Comparison of ENCODE assay signal across 8 mouse cellular contexts in genomic region chr11:19111916-19112575, GRCm38 (mm10).
A peak's percentile ranks its signal among the peaks of the same experiment; 100 is the strongest.
DNase-seq lines count a peak whose midpoint lies in the region; ATAC-seq and TF ChIP-seq lines count a peak whose summit lies in the region.

No protein-coding gene starts in this region.

- no peaks in the 10 kb centered on the region; the same call in 1 of the 2 replicates for H3K27me3 ChIP-seq in forebrain, postnatal 0 days (ENCODE audit: insufficient read depth, low read length)

- 15% methylated on average over 7 of the region's 7 CpGs for WGBS in forebrain, postnatal 0 days

- no peak overlapping the region for H3K4me2 ChIP-seq in forebrain, postnatal 0 days (ENCODE audit: low read depth)

- no peaks in the 10 kb centered on the region for H3K9me3 ChIP-seq in forebrain, postnatal 0 days (ENCODE audit: low read length)

- TF ChIP-seq CTCF in forebrain, postnatal 0 days (IDR thresholded peaks at IDR 0.05; ENCODE audit: low read depth) = no peak

- intact Hi-C loops in left cerebral cortex, postnatal 4 days (cut with DNase I) = no loop called here
- intact Hi-C loops in left cerebral cortex, postnatal 25 days (cut with DNase I) = no loop called here

- DNase-seq in left cerebral cortex, postnatal 4 days = peak; percentile 36
- no peak for DNase-seq in left cerebral cortex, adult 8-10 months (ENCODE audit: low spot score in 2 of 2)
- DNase-seq in adrenal gland, adult (ENCODE audit: inconsistent age in 2 of 2, low spot score in 1 of 2) = peak; percentile 82 to 94
- DNase-seq in forebrain, postnatal 0 days = peak; percentile 66
- no peak for DNase-seq in spleen, adult 18-20 months
- DNase-seq in embryo, embryonic 10 days (ENCODE audit: low spot score) = no peak
- DNase-seq in left cerebral cortex, postnatal 25 days (ENCODE audit: low spot score in 2 of 2) = no peak

- H3K4me3 ChIP-seq in forebrain, postnatal 0 days (ENCODE audit: low read depth, low read length) = no peak overlapping the region

- H3K27ac ChIP-seq in forebrain, postnatal 0 days (ENCODE audit: low read depth, low read length) = no peak overlapping the region

- no peaks in the 10 kb centered on the region for H3K4me1 ChIP-seq in forebrain, postnatal 0 days (ENCODE audit: insufficient read depth)

- ATAC-seq in forebrain, postnatal 0 days = peak; percentile 67
- ATAC-seq in megakaryocyte progenitor cell, adult 5-6 weeks (replicated peaks; ENCODE audit: poor library complexity) = 0 out of 2 replicates have a peak, but pooled peaks have one; percentile 11

- no peaks in the 10 kb centered on the region for H3K36me3 ChIP-seq in forebrain, postnatal 0 days (ENCODE audit: insufficient read depth)

- H3K9ac ChIP-seq in forebrain, postnatal 0 days = no peak overlapping the region

Comparison
In these comparisons a context has a peak if more than half of its experiments do, and no peak if none do; other contexts are left out.
1. DNase-seq: peak in left cerebral cortex, postnatal 4 days (single experiment), adrenal gland, adult (2 of 2) and forebrain, postnatal 0 days (single experiment); none in left cerebral cortex, adult 8-10 months (0 of 2), spleen, adult 18-20 months (0 of 2), embryo, embryonic 10 days (single experiment) and left cerebral cortex, postnatal 25 days (0 of 2).